Mouse (Mus musculus): Measurements from ENCODE around the gene Apbb1.
A peak's percentile ranks its signal among the peaks of the same experiment; 100 is the strongest.

Gene Apbb1

GRCm38 (mm10) chr7:105516669-105517360 is 64.6 kb downstream of the Apbb1 start:
- DNase-seq: no peak

- peak; percentile 15 to 64 for DNase-seq
These were observed 66.3 kb downstream of the Apbb1 start for GRCm38 (mm10) chr7:105515178-105515577.

GRCm38 (mm10) chr7:105514561-105514960 is 66.9 kb downstream of the Apbb1 start:
- no peak for DNase-seq

GRCm38 (mm10) chr7:105513845-105514291 is 67.6 kb downstream of the Apbb1 start:
- no peak for DNase-seq

DNA sequence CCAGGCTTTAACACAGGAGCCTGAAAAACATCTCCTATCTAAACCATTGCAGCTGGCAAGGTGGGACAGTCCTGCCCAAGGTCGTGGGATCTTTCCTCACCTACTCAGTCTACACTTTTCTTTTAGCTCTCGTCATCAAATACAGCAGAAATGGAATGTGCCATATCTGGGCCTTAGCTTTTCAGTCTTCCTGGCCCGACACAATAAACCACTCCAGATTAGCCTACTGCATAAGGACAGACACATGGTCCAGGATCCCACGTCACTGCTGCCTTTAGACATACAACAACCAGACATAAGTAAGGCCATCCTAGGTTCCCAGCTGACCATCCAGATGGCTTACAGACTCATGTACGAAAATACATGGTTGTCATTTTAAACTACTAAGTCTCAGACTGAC is 71.3 kb downstream of the Apbb1 start:
- no peak for DNase-seq
